Mouse (Mus musculus): ENCODE measurements at regions not wholly inside any gene's neighbourhood (a gene's known extent, or its start where the extent isn't known, plus 50 kb on each side); places are given as distances from the start of the nearest gene placed in this dataset.

DNA sequence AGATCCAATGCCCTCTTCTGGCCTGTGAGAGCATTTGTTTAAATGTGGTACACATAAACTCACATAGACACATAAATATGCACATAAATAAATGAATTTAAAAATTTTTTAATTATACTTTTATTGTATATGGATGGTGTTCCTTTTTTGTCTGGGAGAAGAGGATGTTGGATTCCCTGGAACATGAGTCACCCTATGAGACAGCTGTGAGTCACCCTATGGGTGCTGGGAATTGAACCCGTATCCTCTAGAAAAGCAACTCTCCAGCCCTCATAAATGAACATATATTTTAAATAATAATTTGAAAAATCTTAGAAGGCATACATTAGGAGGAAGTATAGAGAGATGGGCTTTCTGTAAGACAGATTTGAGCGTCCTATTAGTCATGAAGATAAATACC is 76.1 kb upstream of the Dynlt3 start:
- DNase-seq: no peak

DNA sequence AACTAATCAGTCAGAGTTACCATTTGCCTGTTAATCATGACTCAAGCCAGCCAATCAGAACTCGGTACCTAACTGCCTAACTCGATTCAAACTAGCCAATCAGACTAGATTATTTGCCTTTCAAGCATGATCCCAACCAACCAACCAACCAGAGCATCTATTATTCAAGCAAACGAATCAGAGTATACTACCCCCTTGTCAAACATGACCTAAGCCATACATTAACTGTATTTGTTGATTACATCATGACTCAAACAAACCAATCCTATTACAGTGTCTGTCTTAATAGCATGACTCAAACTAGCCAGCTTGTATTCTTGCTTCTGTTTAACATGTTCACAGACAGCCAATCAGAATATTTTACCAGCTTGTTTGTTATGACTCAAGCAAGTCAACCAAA is 79.7 kb upstream of the Dynlt3 start:
- DNase-seq: no peak

- DNase-seq: peak; percentile 45
These were observed 84.6 kb upstream of the Dynlt3 start for GRCm38 (mm10) chrX:9747305-9747938.

GRCm38 (mm10) chrX:9752954-9753572 is 90.3 kb upstream of the Dynlt3 start:
- DNase-seq: no peak

DNA sequence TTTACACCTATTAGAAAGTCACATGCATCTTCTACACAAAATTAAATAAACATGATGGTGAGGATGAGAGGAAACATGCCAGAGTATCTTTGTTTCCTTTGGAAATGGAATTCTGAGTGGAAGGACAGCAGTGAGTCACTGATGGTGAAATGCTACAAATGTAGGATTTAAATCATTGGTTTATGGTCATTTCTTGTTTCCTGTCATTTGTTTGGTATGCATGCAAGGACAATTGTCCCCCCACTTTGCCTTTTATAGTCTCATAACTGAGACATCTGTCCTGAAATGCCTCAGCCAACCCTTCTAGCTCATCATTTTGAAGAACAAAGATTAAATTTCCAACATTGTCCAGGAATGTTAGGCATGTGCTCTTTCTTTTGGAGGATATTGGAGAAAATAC is 77.2 kb upstream of the Hypm start:
- no peak for DNase-seq

- DNase-seq: no peak
These were observed 69.2 kb upstream of the Hypm start for GRCm38 (mm10) chrX:9777498-9777897.

- DNase-seq: no peak
These were observed 57.2 kb upstream of the Hypm start for GRCm38 (mm10) chrX:9789542-9789941.

All from lung, postnatal 10 days (tissue).